Mouse (Mus musculus) frontal cortex, adult 2 months (tissue): ENCODE measurements around the gene Spaca6. TPM values are rescaled to one million over a fixed set of nuclear protein-coding genes. Genes with fewer than 3 reads are reported as not detected.

Experiments used
- DNase-seq, 2 experiments: peaks; one replicate each; pipeline ENCODE4 v3.0.0; 2022; ENCODE audit warnings: low spot score in 1 of 2; ENCODE audit errors: extremely low spot score in 1 of 2
- polyA plus RNA-seq: library from polyadenylated mRNA; depleted of rRNA; stranded (reverse); fragments of >200 nt; gene quantifications from 2 replicates; pipeline ENCODE4 v1.2.3, GENCODE M21; 2012; rRNA removed

Gene Spaca6
- polyA plus RNA-seq: 111 and 119 TPM in 2 replicates

DNA sequence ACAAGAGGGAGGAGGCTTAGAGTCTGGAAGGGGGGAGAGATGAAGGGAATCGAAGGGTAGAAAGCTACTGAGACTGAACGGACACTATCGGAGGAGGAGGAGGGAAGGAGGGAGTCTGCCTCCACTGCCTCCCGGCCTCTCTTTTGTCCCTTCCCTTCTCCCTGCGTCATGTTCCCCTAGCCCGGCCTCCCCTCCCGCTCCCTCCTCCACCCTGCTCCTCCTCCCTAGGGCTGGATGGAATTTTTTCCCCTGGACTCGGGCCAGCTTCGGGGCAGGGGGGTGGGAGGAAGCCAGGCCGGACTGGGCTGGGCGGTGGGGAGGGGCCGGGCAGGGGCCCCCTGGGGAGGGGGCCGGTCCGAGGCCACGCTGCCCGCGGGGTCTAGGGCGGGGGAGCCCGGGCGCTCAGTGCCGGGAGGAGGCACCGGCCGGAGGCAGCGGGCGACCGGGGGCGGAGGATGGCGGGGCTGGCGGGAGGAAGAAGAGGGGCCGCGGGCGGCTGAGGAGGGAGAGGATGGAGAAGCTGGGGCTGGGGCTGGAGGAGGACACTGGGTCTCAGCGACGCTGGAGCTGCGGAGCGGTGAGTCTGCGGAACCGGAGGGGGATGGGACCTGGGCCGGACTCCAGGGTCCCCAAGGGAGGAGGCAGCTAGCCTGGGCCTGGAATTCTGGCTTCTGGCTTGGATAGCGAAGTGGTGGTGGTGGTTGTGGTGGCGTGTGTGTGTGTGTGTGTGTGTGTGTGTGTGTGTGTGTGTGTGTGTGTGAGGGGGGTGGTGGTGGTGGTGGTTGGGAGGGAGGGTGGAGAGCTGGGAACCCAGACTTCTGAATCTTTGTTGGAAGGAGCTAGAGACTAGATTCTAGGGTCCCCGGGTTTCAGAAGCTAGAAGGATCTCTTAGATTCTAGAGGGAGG lies at the start of gene Spaca6:
Gene Spaca6, plus strand, starts transcription at position 408 of the 907 bp plus-strand sequence.
- DNase-seq: peak in 1 of 2 experiments; percentile 93

DNA sequence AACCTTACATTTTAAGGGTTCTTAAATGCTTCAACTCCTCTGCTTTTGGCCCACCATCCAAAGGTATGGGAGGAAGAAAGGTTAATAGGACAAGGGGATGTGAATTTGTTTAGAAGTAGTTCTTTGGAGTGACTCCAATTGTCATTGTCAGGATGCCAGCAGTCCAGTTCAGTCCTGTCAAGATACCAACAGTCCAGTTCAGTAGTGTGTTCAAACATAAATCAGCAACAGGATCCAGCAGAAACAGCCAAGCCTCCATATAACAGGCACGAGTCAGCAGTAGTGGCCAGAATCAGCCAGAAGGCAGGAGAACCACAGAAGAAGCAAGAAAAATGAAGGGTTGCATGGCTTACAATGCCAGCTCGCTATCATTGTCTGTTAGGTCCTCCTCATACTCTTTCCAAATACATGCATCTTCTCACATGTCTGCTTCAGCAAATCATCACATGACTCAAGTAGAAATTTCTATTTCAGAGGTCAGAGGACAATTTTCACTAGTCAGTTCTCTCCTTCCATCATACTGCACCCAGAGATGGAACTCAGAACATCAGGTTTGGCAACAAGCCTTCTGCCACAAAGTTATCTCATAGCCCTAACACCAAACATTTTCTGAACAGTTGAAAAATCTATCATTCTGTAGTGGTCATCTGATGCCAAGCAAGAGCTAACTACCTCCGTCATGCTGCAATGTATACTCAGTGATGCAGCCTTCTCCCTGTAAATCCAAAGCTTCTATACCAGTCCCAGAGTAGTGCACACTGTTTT lies 35.9 kb upstream of the Spaca6 start:
- no peak for DNase-seq

DNA sequence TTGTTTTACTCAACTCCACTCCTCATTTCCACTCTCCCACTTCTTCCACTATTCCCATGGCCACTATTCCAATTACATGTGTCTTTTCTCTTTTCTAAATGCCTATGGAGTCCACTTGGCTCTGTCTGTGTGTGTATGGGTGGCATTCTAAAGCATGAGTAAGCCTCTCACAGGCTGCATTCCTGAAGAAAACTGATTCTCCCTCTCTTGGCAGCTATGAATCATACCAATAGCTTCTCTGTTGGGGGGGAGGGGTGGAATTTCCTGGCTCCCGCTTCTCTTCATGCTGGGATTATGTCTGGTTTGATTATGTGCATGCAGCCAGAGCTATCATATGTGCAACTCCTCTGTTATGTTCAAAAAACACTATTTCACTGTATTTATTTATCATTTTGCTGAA lies 34.4 kb upstream of the Spaca6 start:
- DNase-seq: peak in 1 of 2 experiments; percentile 57

DNA sequence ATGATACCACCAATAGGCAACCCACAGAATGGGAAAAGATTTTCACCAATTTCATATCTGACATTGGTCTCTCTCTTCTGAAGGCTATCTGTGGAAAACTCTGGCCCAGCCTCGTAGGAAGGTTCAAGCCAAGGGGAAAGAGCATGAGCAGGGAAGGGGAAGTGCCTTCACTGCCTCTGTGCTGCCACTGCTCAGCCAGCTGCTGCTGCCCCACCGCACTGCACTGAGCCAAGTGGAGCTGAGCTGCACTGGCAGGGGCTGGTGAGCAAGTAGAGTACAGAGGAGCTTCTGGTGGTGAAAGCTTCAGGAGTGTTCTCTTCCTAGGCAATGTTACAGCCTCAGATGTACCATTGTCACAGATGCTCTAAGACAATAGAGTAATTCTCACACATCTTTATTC lies 31.4 kb upstream of the Spaca6 start:
- no peak for DNase-seq

DNA sequence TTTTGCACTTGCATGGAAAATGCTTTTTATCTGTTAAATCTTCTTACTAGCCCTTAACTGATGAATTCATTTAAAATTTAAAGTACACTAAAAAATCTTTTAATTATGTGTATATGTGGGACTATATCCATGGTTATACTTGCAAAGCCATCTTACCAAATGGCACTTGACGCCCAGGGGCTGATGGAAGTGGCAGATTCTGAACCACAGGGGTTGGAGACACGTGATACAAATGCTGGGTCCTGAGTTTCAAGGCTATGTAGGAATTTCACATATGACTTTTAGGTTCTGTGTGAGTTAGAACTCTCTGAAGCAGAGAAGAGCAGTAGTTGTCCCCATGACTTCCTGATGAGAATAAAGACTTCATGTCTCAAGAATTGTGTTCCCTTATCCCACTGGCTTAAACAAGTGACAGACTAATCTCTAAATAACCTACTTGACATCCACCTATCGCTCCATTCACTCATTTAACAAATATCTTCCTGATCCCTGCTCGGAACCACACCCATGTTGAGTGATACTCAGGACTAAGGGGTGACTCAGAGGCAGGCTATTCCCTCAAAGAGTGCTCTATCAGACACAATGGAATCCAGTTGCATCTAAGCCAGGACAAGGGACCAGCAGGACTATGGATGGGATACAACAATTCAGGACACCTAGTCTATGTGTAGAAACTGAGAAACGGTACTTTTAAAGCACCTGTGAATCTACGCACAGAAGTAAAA lies 3.2 kb upstream of the Spaca6 start:
- DNase-seq: no peak

DNA sequence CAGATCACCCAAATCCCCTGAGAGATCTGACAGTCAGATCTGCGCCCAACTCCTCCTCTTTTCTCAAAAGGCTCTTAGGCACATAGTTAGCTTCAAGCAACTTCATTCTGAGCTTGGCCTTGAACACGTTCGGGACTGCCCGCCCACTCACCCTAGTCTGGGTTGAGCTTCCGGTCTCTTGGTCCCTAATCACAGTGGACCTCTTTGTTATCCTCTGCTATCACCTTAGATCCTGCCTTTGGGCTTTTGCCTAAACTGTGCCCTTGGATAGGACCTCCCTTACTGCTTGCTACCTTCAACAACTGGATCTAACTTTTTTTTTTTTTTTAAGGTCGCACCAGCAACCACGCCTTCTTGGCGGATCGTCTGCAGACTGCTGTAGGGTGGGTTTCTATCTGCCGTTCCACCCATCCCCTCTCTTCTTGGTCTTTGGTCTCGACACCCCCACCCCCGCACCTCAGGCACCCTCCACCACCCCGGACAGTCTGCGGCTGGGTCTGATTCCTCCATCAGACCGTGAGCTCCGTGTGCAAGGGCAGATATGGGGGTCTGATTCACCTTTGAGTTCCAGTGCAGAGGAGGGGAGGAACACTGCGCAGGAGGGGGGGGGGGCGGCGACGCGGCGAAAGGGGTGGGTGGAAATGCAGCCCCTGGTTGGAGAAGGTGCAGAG lies 902 bp upstream of the Spaca6 start:
- DNase-seq: peak in 1 of 2 experiments; percentile 63

DNA sequence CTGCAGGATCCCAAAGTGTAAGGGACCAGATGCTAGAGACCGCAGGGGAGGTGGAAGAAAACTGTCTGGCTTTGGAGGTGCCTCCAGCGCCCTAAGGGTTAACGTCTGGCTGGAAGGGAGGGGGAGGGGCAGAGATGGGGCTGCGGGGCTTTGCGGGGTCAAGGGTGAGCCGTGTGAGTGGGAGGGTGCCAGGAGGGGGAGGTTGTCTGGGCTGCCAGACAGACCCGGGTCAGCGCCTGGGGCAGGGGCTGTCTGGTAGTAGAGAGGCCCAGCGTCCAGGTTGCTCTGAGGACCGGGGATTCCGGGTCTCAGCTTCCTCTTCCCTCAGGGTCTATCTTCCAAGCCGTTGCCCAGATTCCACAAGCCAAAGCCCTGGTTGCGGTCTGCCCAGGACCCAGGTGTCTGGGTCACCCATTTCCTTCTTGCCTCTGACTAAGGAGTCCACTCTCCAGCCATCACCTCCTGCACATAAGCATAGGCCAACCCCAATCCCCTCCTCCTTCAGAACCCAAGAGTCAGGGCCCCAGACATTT lies 766 bp downstream of the Spaca6 start:
- DNase-seq: peak in 1 of 2 experiments; percentile 58

DNA sequence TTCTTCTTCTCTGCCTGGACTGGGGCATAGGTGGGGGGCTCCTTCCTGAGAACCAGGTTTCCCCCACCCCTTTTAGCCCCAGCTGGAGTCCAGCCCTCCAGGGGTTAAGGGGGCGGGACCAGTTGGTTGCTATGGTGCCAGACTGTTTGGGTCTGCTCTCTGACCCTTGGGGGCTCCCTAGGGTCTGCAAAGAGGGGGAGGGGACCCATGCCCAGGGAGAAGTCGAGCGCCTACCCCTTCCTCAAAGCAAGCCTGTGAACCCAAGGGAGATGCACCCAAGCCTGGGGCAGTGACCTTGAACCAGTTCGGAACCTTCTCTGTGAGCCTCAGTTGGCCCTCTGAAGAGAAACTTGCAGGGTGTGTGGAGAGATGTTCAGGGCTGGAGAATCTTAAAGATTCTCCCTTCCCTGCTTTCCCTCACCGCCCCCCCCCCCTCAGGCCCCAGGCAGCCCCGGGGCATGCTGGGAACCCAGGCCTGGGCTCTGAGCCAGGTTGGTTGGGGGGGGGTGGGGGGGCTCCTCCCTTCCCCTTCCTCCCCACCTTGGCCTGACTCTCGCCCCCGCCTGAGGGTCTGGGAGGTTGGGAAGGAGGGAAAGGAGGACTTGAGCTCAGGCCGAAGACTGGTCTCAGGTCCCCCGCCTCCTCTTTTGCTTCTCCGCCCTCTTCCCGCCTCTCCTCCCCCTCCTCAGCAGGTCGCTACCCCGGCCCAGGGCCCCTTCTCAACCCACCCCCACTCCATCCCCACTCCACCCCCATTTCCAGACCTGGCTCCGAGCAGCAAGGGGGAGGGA lies 1.4 kb downstream of the Spaca6 start:
- DNase-seq: peak in 1 of 2 experiments; percentile 43

DNA sequence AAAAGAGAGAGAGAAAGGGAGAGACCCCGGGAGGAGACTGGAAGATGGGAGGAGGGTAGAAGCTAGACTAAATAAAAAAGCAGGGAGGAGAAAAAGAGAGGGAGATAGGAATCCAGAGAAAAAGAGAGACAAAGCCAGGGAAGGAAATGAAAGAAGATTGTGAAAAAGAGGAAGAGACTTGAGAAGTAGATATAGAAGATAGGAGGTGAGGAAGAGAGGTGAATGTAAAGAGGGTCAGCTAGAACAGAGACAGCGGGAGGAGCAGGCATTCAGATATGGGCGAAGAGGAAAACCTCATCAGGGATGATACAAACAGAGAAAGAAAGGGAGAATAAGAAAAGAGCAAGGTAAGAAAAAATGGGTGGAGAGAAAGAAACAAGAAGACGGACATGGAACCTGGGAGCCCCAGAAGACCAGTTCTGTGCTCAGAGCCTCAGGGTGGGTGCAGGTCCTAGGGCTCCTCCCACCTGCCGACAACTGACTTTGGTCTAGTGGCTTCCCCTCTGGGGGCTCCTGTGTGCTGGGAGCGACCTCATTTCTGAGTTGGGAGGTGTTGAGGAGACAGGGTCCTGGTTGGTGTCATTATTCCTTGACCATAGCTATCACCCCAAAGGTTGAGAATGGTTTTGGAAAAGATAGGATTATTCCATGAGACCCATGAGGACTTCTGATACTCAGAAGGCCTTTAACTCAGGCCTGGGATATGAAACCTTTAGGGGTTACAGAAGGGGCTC lies 2.3 kb downstream of the Spaca6 start:
- DNase-seq: no peak

DNA sequence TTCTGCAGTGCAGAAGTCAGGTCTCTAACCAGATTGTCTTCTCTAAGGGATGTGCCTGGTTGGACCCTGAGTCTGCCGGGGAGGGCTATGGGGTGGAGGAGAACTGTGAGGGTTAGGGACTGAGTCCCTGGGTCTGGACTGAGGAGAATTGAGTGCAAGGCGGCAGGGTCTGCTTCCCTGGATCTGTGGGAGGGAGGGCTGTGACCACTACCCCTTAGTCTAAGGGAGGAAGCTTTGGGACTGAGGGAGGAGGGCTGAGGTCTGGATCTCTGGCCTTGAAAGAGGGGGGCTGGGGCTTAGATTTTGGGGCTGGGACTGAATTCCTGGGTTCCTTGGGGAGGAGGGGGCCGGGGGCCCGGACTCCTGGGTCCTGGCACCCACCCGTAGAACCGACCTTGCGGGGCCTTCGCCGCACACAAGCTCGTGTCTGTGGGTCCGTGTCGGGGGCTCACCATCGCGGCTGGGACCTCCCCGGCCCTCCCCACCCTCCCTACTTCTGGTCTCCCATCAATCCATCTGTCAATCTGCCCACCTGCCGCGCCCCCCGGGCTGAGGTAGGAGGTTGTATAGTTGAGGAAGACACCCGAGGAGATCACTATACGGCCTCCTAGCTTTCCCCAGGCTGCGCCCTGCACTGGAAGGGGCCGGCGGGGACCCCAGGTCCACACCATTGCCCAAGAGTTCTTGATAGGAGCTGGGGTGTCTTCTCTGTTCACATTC lies 3.0 kb downstream of the Spaca6 start:
- DNase-seq: no peak

DNA sequence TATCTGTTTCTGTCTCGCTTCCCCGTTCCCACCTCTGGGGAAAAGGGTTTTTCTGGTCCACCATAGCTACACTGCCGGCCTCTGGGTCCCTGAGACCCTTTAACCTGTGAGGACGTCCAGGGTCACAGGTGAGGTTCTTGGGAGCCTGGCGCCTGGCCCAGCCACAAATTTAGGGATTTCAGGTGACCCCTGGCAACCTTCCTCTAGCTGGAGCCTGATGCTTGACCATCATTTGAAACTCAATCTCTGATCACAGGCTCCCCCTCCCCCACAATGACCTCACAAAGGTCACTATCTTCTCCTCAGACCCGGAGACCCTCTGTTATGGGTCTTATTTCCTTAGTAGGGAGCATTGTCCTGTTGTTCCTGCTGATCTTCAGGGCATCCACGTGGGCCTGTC lies 3.8 kb downstream of the Spaca6 start:
- no peak for DNase-seq

DNA sequence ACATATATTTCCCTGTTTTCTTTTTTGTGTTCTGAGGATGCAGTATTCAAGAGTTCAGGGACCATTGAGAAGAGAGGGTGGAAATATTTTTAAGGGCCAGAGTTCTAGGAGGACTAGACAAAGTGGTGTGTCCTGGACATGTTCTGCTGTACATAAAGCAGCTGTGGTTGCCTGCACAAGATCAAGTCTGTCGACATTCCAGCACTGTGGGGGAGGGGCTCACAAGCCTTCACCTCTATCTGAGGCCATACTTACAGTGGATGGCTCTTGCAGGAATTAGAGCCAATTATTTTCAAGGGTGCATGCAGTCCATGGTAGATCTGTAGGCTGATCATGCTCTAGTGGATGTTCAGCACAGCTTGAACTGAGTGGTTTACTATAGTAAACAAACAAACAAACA lies 7.9 kb downstream of the Spaca6 start:
- DNase-seq: no peak

DNA sequence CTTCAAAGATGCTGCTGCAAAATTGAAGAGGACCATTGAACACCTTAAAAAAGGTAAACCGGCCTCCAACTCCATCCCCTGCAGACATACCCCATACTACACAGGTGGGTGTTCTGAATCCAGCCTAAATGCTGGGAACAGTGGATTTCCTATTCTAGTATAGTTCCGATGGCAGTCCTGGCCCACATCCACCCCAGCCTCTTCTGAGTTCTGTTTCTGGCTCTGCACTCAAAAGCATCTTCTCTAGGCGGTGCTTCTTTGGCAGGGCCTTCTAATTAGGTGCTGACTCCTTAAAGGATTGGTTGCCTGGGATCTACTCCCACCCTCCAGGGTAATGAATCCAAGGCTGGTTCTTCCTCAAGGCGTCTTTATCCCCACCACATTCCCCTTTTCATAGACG lies 9.1 kb downstream of the Spaca6 start:
- DNase-seq: no peak

DNA sequence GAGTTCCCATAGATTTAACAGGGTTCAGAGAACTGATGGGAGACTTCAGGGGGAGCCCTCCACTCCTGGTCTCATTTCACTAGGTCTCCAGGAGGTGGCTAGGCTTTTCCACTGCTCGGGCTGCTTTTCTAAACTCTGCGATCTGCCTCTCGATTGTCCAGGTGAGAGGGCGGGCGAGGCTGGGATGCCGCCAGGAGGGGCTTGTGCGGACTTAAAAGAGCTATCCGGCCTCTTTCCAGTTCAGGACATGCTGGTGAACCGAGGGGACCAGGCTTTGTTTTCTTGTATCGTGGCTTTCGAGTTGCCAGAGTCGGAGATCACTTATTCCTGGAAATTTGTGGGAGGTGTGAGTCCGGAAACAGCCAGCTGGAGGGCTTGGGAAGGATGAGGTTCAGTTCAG lies 10.5 kb downstream of the Spaca6 start:
- DNase-seq: peak in 1 of 2 experiments; percentile 37

DNA sequence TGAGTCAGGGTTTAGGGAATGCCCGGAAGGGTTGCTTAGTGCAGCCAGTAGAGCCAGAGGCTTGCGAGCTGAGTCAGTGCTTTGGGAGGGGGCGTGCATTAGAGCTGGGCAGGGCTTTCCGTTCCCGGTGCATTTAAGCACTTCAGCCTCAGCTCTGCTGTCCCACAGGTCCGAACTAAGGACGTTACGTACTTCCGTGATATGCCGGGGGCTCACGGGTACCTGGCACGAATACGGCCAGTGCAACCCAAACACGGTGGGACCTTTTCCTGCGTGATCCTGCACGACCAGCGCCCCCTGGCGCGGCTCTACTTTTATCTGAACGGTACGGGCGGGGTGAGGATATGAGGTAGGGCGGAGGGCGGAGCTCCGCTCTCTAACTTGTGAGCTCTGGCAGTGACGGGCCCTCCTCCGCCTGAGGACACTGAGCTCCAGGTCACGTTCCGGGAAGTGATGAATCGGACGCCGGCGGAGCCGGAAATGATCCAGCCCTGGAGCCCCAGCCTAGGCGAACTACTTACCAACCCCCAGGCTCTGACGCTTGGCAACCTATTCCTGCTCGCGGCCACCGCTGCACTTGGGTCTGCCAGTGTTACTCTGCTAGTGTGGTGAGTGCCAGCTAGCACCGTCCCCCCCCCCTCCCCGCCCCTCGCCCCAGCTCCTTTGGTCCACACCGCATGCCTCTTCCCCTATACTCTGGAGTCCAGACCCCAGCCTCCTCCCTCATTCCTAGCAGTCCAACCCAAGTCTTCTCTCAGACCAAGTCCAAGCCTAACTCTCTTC lies 11.2 kb downstream of the Spaca6 start:
- peak; percentile 97 for DNase-seq

DNA sequence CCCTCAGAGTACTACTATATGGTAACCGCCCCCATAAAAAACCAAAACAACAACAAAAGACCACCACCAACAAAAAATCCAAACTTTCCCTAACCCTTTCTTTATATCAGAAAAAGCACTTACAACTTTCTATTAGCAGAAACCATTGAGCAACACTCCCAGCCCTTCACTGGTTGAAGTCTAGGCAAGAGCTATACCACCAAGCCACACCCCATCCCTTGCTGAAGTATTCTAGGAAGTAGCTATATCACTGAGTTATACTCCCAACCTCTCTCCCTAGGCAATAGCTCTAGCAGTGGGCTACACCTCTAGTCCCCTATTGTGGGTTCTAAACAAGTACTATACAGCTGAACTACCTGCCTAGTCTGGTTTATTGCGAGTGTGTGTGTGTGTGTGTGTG lies 12.3 kb downstream of the Spaca6 start:
- no peak for DNase-seq

DNA sequence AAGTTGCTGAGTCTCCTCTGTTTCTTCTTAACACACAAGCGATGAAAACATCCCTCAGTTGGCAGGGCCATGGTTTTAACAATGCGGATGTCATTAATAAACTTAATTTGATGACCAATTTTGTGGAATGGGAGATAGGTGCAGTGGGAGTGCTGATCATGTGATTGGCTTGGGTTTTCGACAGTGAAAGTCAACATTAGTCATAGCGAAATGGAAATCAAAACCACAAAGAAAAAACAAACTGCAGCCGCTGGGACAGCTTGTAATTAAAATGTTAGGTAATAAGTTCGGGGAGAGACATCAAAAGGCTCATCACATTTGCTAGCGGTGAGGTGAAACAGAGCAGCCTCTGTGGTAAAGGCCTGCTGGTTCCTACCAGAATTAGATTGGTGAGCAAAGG lies 13.8 kb downstream of the Spaca6 start:
- DNase-seq: no peak
